Mouse (Mus musculus) midbrain, embryonic 11.5 days (tissue): ENCODE results near the gene Wnt3a. TPM values are rescaled to one million over a fixed set of nuclear protein-coding genes. Genes with fewer than 3 reads are reported as not detected.
"Not testable (repeated sequence)": the region's sequence is repeated elsewhere in the genome, so short reads cannot be mapped to it uniquely, and the experiment has no call there.

Experiments used
- ATAC-seq: fragments of 200-750 bp; cut with Nextera tagmentation; 2 replicates; pipeline ENCODE4 v1.8.0; 2017; ENCODE audit warnings: moderate TSS enrichment, moderate library complexity; ENCODE audit not compliant: low FRiP score
- DNase-seq: peaks from one replicate; pipeline ENCODE4 v3.0.0; 2015; ENCODE audit warnings: low spot score; ENCODE audit errors: missing footprints
- H3K27ac ChIP-seq: fragments of 300-500 bp; sonication (generic); 2 replicates; pipeline ENCODE4 v1.5.1; 2014; ENCODE audit warnings: low read depth, low read length
- H3K27me3 ChIP-seq: fragments of 300-500 bp; sonication (generic); 2 replicates; pipeline ENCODE4 v1.6.1; 2014; ENCODE audit warnings: mild to moderate bottlenecking, low read length, moderate library complexity, mixed read lengths; ENCODE audit not compliant: control insufficient read depth, insufficient read depth
- H3K36me3 ChIP-seq: fragments of 300-500 bp; sonication (generic); 2 replicates; pipeline ENCODE4 v1.6.1; 2014; ENCODE audit warnings: mild to moderate bottlenecking, low read length, moderate library complexity, mixed read lengths; ENCODE audit not compliant: control insufficient read depth, insufficient read depth
- H3K4me1 ChIP-seq: fragments of 300-500 bp; sonication (generic); 2 replicates; pipeline ENCODE4 v1.6.1; 2014; ENCODE audit warnings: low read length; ENCODE audit not compliant: control insufficient read depth, insufficient read depth
- H3K4me2 ChIP-seq: fragments of 300-500 bp; sonication (generic); 2 replicates; pipeline ENCODE4 v1.6.1; 2014; ENCODE audit warnings: mild to moderate bottlenecking, moderate library complexity
- H3K4me3 ChIP-seq: fragments of 300-500 bp; sonication (generic); 2 replicates; pipeline ENCODE4 v1.5.1; 2014; ENCODE audit warnings: low read depth, low read length
- H3K9ac ChIP-seq: fragments of 300-500 bp; sonication (generic); 2 replicates; pipeline ENCODE4 v1.6.1; 2014; ENCODE audit warnings: low read length
- H3K9me3 ChIP-seq: fragments of 300-500 bp; sonication (generic); 2 replicates; pipeline ENCODE4 v1.6.1; 2016; ENCODE audit warnings: low read length; ENCODE audit not compliant: control insufficient read depth
- WGBS: fragments of 180-500 bp; shearing (Covaris S2); extraction: QIAGEN DNeasy Blood & Tissue Kit; methylation state at CpG from one replicate; pipeline ENCODE4 v1.1.7; 2014; 5-methylcytosine and 5-hydroxymethylcytosine counted together
- polyA plus RNA-seq: library from polyadenylated mRNA; unstranded; fragments of >200 nt; fragmentation: Nextera tagmentation; extraction: Ambion mirVana; gene quantifications from 2 replicates; pipeline ENCODE4 v1.2.1, GENCODE M21; 2014

The Wnt3a gene
- polyA plus RNA-seq, 1 experiment from 2014 or later, result 2.0 TPM

DNA sequence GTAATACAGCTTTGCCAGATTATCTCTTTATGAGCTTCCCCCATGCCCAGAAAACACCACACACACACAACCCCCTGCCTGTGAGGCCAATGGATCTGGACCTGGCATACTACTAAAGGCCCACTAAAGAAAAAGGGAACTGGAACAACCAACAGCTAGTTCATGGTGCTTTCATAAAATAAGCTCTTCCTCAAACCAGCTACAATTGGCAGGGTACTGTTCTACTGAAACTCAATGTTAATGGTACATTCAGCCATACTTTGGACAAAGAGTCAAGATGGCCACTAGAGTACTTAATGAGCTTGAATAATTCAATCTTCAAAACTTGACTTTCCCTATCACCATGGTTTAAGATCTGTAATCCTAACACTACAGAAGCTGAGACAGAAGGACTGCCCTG is 68.9 kb downstream of the Wnt3a start:
- Histone ChIP-seq H3K9ac (no peak overlapping the region), H3K4me1 (peaks cover 18% of the 10 kb centered on the region), H3K27me3 (no peaks in the 10 kb centered on the region), H3K4me2 (no peak overlapping the region), H3K9me3 (no peaks in the 10 kb centered on the region), H3K27ac (no peak overlapping the region), H3K36me3 (0 out of 2 replicates have a peak, but pooled peaks cover 2% of the 10 kb centered on the region), H3K4me3 (no peak overlapping the region)
- ATAC-seq, result no peak
- no peak for DNase-seq

- Histone ChIP-seq H3K9ac (no peak overlapping the region), H3K4me2 (no peak overlapping the region), H3K4me1 (no peaks in the 10 kb centered on the region), H3K27me3 (no peaks in the 10 kb centered on the region), H3K27ac (no peak overlapping the region), H3K9me3 (no peaks in the 10 kb centered on the region), H3K36me3 (0 out of 2 replicates have a peak, but pooled peaks cover 2% of the 10 kb centered on the region), H3K4me3 (no peak overlapping the region)
- DNase-seq (no peak), ATAC-seq (no peak)
Observed at GRCm38 (mm10) chr11:59219064-59219463, 71.5 kb downstream of the Wnt3a start.

DNA sequence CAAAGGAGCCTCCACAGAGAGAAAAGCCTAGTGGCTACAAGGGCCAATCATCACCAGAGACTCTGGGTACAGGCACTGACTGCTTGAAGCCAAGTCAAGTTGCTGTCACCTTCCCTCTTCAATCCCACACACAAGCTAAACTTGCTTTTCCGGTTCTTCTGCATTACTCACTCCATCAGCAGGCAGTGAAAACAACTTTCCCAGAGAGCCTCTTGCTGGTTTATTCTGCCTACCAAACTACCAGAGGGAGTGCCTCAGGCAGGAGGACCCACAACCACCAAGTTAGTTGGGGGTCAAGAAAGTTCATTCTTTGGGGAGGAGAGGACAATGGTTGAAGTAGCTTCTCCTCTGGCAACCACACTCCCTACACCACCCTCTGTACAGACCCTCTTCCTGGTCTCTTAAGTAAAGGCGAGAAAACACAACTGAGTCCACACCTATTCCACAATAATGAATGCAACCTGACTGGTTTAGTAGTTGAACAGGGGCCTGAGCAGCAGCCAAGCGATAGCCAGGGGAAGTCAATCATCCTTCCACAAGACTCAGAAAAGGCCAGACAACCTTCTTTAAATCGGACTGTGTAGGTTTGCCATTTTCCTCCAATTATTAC is 72.1 kb downstream of the Wnt3a start:
- no peak for ATAC-seq
- no peak for DNase-seq
- Histone ChIP-seq H3K36me3 (0 out of 2 replicates have a peak, but pooled peaks cover 2% of the 10 kb centered on the region), H3K4me2 (no peak overlapping the region), H3K9me3 (no peaks in the 10 kb centered on the region), H3K27me3 (no peaks in the 10 kb centered on the region), H3K27ac (no peak overlapping the region), H3K4me1 (no peaks in the 10 kb centered on the region), H3K4me3 (no peak overlapping the region), H3K9ac (no peak overlapping the region)
- WGBS, result 87% methylated on average over 4 of the region's 4 CpGs

GRCm38 (mm10) chr11:59216955-59217354 is 73.6 kb downstream of the Wnt3a start:
- DNase-seq (no peak), ATAC-seq (no peak)
- WGBS, result 91% methylated on average over 3 of the region's 3 CpGs

GRCm38 (mm10) chr11:59212892-59213494 is 77.6 kb downstream of the Wnt3a start:
- Histone ChIP-seq H3K36me3 (peaks cover 12% of the 10 kb centered on the region), H3K4me3 (no peak overlapping the region), H3K9ac (no peak overlapping the region), H3K9me3 (no peaks in the 10 kb centered on the region), H3K4me2 (no peak overlapping the region), H3K27me3 (no peaks in the 10 kb centered on the region), H3K4me1 (peaks cover 14% of the 10 kb centered on the region), H3K27ac (no peak overlapping the region)
- DNase-seq (no peak), ATAC-seq (no peak)
- WGBS, result 92% methylated on average over 12 of the region's 12 CpGs

More at GRCm38 (mm10) chr11:59216955-59217354, 73.6 kb downstream of the Wnt3a start:
- Histone ChIP-seq H3K4me3 (no peak overlapping the region), H3K27me3 (no peaks in the 10 kb centered on the region), H3K27ac (no peak overlapping the region), H3K4me1 (no peaks in the 10 kb centered on the region), H3K9ac (no peak overlapping the region), H3K4me2 (no peak overlapping the region), H3K9me3 (no peaks in the 10 kb centered on the region), H3K36me3 (0 out of 2 replicates have a peak, but pooled peaks cover 2% of the 10 kb centered on the region)

DNA sequence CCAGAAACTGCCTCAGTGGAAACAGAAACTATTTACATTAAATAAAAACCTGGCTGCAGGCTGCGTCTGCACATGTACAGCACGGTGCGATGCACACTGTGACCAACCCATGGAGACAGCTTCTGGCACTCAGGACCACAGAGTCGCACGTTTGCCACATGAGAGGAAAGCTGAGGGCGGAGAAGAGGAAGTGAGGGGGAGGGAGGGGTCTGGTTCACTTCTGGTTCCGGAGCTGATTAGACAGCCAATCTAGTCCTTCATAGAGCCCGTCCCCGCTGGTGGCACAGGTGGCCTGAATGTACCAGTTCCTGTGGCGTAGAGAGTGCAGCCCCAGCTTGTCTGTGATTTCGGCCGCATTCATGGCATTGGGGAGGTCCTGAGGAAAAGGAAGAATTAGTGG is 78.2 kb downstream of the Wnt3a start:
- H3K4me2 ChIP-seq, H3K9me3 ChIP-seq, H3K27ac ChIP-seq, H3K27me3 ChIP-seq, DNase-seq, H3K9ac ChIP-seq, ATAC-seq, H3K4me3 ChIP-seq: not testable (repeated sequence)
- WGBS, result 88% methylated on average over 12 of the region's 12 CpGs
- H3K4me1 ChIP-seq, result peaks cover 19% of the 10 kb centered on the region
- peaks cover 12% of the 10 kb centered on the region for H3K36me3 ChIP-seq

DNA sequence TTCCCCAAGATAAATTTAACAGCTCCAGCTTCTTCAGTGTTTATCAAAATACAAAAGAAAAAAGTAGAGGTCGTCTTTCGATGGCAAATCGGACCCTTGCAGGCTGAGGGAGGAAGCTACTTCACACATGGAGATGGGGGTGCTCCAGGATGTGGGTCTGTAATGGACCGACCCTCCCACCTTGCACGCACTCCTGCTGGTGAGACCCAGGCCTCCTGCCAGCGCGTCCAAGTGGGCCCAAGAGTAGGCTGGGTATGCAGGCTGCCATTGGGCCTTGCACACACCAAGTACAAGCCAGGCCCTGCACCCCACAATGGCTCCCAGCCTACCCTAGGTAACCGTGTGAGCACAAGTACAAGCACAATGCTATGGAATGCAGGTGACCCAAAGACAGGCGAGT is 79.0 kb downstream of the Wnt3a start:
- H3K9me3 ChIP-seq, H3K4me2 ChIP-seq, ATAC-seq, H3K9ac ChIP-seq, H3K4me3 ChIP-seq, DNase-seq, H3K27ac ChIP-seq, H3K27me3 ChIP-seq: not testable (repeated sequence)
- peaks cover 12% of the 10 kb centered on the region for H3K36me3 ChIP-seq
- peaks cover 19% of the 10 kb centered on the region for H3K4me1 ChIP-seq
- WGBS, result 92% methylated on average over 9 of the region's 9 CpGs

DNA sequence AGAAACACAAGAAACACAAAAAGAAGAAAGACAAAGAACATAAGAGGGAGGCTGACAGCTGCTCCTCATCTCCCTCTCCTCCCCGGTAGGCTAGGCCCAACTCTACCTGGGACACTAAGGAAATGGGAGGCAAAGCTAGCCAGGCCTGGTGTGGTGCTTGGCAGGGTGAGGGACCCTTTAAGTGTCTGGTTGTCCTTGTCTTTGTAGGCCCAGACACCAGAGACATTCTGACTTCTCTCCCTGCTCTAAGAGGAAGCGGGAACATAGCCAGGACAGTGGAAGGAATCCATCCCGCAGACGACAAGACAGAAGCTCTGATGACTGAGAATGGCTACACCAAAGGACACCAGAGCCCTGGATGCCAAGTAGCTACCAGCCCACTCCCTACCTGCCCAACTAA is 80.5 kb downstream of the Wnt3a start:
- Histone ChIP-seq H3K36me3 (peaks cover 14% of the 10 kb centered on the region), H3K9me3 (no peaks in the 10 kb centered on the region), H3K27ac (no peak overlapping the region), H3K4me3 (no peak overlapping the region), H3K27me3 (no peaks in the 10 kb centered on the region), H3K4me2 (no peak overlapping the region), H3K4me1 (peaks cover 19% of the 10 kb centered on the region), H3K9ac (no peak overlapping the region)
- peak; percentile 85 for DNase-seq
- WGBS, result 91% methylated on average over 4 of the region's 4 CpGs
- ATAC-seq, result no peak

DNA sequence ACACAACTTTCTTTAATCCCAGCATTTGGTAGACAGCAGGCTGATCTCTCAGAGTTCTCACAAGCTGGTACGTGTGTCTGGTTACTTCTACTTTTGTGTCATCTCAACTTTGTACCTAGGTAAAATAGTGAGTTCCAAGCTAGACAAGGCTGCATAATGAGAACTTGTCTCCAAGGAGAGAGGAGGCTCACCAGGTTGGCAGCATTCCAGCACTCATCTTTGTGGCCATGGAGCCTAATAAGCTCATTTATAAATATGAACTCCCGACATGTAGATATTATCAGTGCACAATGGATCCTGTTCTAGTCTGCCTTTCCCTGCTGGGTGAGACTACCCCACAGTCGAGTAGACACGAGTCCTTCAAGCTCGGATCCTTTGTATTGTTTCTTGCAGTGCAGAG is 81.0 kb downstream of the Wnt3a start:
- Histone ChIP-seq H3K9me3 (no peaks in the 10 kb centered on the region), H3K4me2 (peak overlapping the region; percentile 86), H3K36me3 (peaks cover 14% of the 10 kb centered on the region), H3K4me3 (0 out of 2 replicates have a peak overlapping the region, but pooled peaks have one; percentile 93), H3K27me3 (no peaks in the 10 kb centered on the region), H3K9ac (no peak overlapping the region), H3K4me1 (peaks cover 19% of the 10 kb centered on the region), H3K27ac (no peak overlapping the region)
- WGBS, result 81% methylated on average over 5 of the region's 5 CpGs
- peak; percentile 81 for DNase-seq
- ATAC-seq, result no peak
